Mouse (Mus musculus) mouse trophoblast stem cell (cell line): ENCODE measurements around the gene Capn7.

Experiments
- in situ Hi-C, 2 experiments: fragments of 300-500 bp; cut with MseI, MboI; formaldehyde crosslinking; loops; 2 replicates in 1 of 2; 3 replicates in 1 of 2; pipeline ENCODE4 v1.15.1; 2025

The Capn7 gene

DNA sequence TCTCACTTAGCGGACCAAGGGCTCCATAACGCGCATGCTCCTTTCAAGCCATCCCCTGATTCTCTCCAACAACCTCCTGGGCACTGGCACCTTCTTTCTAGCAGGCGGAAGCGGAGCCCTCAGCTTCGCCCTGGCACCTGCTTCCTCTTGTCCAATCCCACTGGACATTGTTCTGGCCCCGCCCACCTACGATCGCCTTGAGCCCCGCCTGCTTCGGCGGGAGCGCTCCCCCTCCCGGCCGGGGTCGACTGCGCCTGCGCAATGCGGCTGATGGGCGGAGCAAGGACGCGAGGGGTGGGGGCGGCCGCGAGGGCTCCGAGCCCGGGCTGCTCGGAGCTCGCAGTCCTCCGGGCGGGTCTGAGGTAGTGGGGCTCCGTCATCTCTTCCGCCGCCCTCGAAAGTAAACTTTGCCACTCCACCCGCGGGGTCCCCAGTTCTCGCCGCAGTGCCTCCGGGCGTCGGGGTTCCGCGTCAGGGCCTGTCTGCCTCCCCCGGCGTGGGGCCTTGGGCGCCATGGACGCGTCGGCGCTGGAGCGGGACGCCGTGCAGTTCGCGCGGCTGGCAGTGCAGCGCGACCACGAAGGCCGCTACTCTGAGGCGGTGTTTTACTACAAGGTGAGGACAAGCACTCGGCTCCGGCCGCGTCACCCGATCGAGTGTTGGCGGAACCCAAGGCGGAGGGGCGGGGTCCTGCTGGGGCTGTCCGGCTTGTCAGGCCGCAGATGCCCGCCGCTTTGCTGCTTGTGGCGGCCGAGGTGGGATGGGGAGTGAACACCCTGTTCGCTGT, at the start of gene Capn7:
Capn7 (plus strand) TSS at position 270 of the 787 bp plus-strand sequence.
- in situ Hi-C loops: no loop called here

GRCm38 (mm10) chr14:31313192-31313591, 23.2 kb upstream of the Capn7 start:
- in situ Hi-C loops: no loop called here

- in situ Hi-C loops: no loop called here
These were observed 19.8 kb upstream of the Capn7 start for GRCm38 (mm10) chr14:31316613-31317012.

- in situ Hi-C loops: no loop called here
These were observed 18.7 kb upstream of the Capn7 start for GRCm38 (mm10) chr14:31317754-31318153.

- in situ Hi-C loops: no loop called here
These were observed 16.9 kb upstream of the Capn7 start for GRCm38 (mm10) chr14:31319546-31319945.

DNA sequence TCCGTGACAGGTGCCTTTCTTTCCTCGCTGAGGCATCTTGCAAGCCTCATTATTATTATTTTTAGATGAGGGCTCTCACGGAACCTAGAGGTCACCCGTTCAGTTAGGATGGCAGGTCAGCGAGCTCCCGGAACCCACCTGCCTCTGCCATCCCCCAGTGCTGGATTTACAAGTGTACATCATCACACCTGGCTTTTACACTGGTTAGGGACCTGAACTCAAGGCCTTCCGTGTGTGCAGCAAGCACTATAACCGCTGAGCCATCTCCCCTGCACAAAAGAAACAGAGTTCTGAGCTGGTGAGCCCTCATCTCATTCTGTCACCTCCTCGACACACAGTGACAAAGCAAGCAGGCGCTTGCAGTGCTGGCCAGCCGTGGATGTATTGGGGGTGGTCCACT, 15.3 kb upstream of the Capn7 start:
- in situ Hi-C loops: no loop called here

DNA sequence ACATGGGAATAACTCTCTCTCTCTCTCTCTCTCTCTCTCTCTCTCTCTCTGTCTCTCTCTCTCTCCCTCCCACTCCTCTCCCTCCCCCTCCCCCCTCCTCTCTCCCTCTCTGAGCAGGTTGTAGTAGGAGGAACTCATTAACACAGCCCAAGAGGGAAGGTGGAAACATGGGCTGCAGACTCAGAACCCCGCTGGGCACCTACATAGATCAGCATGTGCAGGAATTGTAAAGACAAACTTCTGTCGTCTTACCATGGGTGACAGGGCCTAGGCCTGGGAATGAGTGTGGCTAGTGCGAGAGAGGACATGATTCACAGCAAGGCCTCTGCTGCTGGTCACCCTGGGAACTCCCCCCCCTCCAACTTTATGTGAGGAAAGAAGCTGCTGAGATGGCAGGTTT, 14.2 kb upstream of the Capn7 start:
- in situ Hi-C loops: no loop called here

DNA sequence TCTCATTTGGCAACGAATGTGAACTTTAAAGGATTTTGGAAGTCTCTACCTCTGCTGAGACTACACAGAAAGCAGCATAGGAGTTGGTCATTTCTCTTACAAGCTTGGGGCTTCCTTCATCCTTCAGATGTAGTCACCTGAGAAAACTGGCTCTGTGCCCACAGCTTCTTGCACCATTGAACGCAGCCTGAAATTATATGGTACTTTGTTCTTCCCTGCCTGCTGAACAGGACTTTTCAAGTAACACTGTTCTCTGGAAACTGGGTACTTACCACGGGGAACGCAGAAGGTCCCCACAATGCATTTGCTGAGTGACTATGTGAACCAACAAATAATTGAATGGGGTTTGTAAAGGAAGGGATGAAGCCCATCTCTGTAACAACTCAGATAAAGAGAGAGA, 13.2 kb upstream of the Capn7 start:
- in situ Hi-C loops: no loop called here

GRCm38 (mm10) chr14:31323849-31324792, 12.3 kb upstream of the Capn7 start, which contains the start of gene Dnah1:
TSS of gene Dnah1 (minus strand) at chr14:31323896.
- in situ Hi-C loops: no loop called here

GRCm38 (mm10) chr14:31324851-31325250, 11.6 kb upstream of the Capn7 start:
- in situ Hi-C loops: no loop called here

- in situ Hi-C loops: no loop called here
These were observed 10.9 kb upstream of the Capn7 start for GRCm38 (mm10) chr14:31325551-31325950.

GRCm38 (mm10) chr14:31326770-31327169, 9.7 kb upstream of the Capn7 start:
- in situ Hi-C loops: no loop called here

DNA sequence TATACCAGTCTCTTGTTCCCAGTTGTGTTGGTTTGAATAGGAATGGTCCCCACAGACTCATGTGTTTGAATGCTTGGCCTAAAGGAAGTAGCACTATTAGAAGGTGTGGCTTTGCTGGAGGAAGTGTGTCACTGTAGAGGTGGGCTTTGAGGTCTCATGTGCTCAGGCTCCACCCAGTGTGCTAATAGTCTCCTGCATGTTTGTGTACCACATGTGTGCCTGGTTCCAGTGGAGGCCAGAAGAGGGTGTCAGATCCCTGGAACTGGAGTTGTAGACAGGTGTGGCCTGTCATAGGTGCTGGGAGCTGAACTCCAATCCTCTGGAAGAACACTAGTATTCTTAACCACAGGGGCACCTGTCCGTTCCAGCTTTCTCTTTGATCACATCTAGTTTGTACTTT, 9.2 kb upstream of the Capn7 start:
- in situ Hi-C loops: no loop called here

- in situ Hi-C loops: no loop called here
These were observed 8.8 kb upstream of the Capn7 start for GRCm38 (mm10) chr14:31327681-31328080.

- in situ Hi-C loops: no loop called here
These were observed 6.7 kb upstream of the Capn7 start for GRCm38 (mm10) chr14:31329741-31330140.

DNA sequence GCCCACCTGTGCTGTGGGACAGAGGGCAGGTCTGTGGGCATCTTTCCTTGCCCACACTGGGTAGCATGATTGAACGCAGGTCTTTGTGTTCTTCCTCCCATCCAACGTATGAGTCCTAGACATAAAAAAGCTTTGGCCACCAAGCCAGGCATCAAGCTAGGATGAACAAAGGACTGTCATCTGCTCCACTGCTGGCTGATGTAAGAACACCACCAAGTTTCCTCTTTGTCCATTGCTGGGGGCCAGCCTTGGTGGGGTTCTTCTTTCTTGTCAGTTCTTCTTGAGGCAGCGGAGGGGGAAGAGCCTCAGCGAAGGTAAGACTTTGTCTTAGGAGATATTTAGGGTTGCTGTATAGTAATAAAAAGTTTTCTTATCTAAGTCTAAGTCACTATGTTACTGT, 5.5 kb upstream of the Capn7 start:
- in situ Hi-C loops: no loop called here

DNA sequence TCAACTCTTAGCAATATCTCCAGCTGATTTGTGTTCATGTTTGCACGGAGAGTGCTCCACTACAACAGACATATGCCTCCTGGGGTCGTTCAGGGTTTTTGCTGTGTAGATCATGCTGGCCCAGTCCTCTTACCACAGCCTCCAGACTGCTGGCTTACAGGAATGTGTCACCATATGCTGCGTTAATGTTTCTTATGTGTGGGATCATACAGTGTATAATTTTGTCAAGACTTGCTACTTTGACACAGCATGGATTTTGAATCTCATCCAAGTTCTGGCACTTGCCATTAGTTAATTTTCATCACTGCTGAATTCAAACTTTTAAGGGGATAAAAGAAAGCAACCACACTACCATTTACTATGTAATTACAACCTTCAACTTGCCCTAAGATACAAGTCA, 673 bp upstream of the Capn7 start:
- in situ Hi-C loops: no loop called here

DNA sequence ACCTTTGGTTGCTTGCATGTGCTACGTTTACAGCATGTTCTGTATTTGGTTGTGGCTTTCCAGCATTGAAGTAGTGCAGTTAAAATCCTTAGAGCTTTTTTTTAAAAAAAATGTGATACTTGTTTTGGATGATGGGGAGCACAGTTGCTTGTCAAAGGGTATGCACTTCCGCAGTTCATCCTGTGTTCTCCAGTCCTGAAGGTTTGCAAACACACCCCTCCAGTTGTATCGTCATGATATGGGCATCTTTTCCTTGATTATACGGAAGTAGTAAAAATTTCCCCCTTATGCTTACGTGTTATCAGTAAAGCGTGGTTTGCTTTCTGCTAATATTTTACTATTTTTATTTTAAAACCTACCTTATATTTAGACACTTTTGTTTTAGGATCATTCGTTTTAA, 968 bp downstream of the Capn7 start:
- in situ Hi-C loops: no loop called here

- in situ Hi-C loops: no loop called here
These were observed 1.5 kb downstream of the Capn7 start for GRCm38 (mm10) chr14:31337947-31338346.

DNA sequence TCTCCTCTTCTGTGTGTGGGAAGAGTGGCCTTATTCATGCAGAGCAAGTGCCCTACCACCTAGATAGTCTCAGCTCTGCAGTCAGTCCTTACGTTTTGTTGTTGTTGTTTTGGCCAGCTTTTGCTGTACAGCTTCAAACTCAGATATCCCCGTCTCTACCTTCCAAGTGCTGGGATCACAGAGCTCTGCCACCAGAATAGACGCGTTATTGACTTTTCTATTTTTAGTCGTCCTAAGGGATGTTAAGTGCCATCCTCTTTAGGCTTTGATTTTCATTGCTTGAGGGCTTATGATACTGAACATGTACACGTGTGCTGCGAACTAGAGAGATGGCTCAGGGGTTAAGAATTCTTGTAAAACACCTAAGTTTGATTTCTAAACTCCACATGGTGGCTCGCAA, 6.8 kb downstream of the Capn7 start:
- in situ Hi-C loops: no loop called here

- in situ Hi-C loops: no loop called here
These were observed 8.9 kb downstream of the Capn7 start for GRCm38 (mm10) chr14:31345367-31345766.

- in situ Hi-C loops: no loop called here
These were observed 25.8 kb downstream of the Capn7 start for GRCm38 (mm10) chr14:31362236-31362635.

DNA sequence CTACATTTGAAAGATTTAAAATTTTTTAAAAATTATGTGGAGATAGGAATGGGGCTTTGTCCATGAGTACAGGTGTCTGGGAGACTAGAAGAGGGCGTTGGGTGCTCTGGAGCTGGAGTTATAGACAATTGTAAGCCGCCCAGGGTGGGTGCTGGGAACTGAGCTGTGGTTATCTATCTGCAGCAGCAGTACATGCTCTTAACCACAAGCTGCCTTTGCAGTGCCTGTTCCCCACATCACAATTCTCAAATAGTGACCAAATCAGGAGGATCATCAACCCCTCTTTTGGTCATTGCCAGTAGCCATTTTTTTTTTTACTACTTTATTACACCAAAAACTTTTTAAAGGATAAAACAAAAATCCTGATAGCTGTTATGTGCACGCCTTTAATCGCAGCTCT, 28.2 kb downstream of the Capn7 start:
- in situ Hi-C loops: no loop called here
